ENCODE assay signal across 26 mouse cellular contexts in the genomic region with DNA sequence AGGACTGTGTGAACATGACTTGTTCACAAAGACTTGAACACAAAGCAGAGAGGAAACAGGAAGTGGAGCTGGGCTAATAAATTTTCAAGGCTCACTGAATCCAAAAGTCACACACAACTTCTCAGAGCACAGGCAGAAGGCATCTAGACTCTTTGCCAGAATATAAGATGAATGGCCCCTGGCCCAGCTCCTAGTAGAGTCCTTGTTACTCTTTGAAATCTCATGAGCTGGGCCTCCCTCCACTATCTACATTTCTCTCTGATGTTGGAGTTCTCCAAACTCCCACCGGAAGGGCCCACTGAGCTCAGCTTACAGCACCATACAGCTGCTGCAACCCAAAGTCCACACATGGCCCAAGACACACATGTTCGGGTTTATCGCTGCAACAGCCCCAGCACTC. TPM values are rescaled to one million over a fixed set of nuclear protein-coding genes. Genes with fewer than 3 reads are reported as not detected.
DNase-seq lines count a peak whose midpoint lies in the region; ATAC-seq and TF ChIP-seq lines count a peak whose summit lies in the region.
"Had no signal": no experiment of that assay in that cellular context is flagged by ENCODE, and none has a peak within 500 bp of the region (broad histone marks: within the 10 kb centered on the region; RNA-seq: fewer than 3 reads in every experiment).

No protein-coding gene starts in this region.

- no peak overlapping the region for H3K4me2 ChIP-seq in kidney, embryonic 15.5 days
- no peak overlapping the region for H3K4me2 ChIP-seq in lung, embryonic 16.5 days (ENCODE audit: low read depth, low read length)
- H3K4me2 ChIP-seq: embryonic facial prominence, embryonic 13.5 days; forebrain, embryonic 12.5 days; forebrain, embryonic 15.5 days; heart, embryonic 13.5 days; hindbrain, embryonic 12.5 days; hindbrain, embryonic 15.5 days had no signal

- DNase-seq in adrenal gland, postnatal 36 days: peak; percentile 26 to 27
- DNase-seq in adrenal gland, adult 2 months: no peak
- peak; percentile 61 for DNase-seq in kidney, postnatal 10 days
- DNase-seq in lung, adult 2 months: no peak
- peak; percentile 27 for DNase-seq in A20 (ENCODE audit: low read depth, low spot score)
- DNase-seq: adrenal gland, postnatal 10 days; cerebellum, adult 11-12 months; cerebellum, adult 8-10 months; cerebellum, postnatal 10 days; cerebellum, postnatal 36 days; embryo, embryonic 11 days; gastrocnemius, postnatal 25 days; heart, adult 2 months; heart, postnatal 14 days had no signal

- no peaks in the 10 kb centered on the region for H3K27me3 ChIP-seq in kidney, embryonic 15.5 days
- no peaks in the 10 kb centered on the region for H3K27me3 ChIP-seq in lung, embryonic 16.5 days (ENCODE audit: control insufficient read depth, insufficient read depth, low read depth, low read length)
- H3K27me3 ChIP-seq: embryonic facial prominence, embryonic 13.5 days; forebrain, embryonic 12.5 days; forebrain, embryonic 15.5 days; heart, embryonic 13.5 days; hindbrain, embryonic 12.5 days; hindbrain, embryonic 15.5 days had no signal

- H3K36me3 ChIP-seq in kidney, embryonic 15.5 days: no peaks in the 10 kb centered on the region
- no peaks in the 10 kb centered on the region for H3K36me3 ChIP-seq in lung, embryonic 16.5 days (ENCODE audit: control insufficient read depth, insufficient read depth, low read length)
- H3K36me3 ChIP-seq: embryonic facial prominence, embryonic 10.5 days; embryonic facial prominence, embryonic 13.5 days; forebrain, embryonic 12.5 days; forebrain, embryonic 15.5 days; heart, embryonic 10.5 days; heart, embryonic 13.5 days; hindbrain, embryonic 12.5 days; hindbrain, embryonic 15.5 days had no signal

- no peak for TF ChIP-seq CTCF in lung, adult 2 months (IDR thresholded peaks at IDR 0.05; ENCODE audit: insufficient read depth, low read length)

- H3K4me3 ChIP-seq in kidney, embryonic 15.5 days (replicated peaks): no peak overlapping the region
- no peak overlapping the region for H3K4me3 ChIP-seq in lung, embryonic 16.5 days (ENCODE audit: low read length)
- no peak overlapping the region for H3K4me3 ChIP-seq in lung, adult 2 months (replicated peaks; ENCODE audit: extremely low read depth, low read depth, low read length)
- H3K4me3 ChIP-seq: embryonic facial prominence, embryonic 10.5 days; embryonic facial prominence, embryonic 13.5 days; erythroblast, embryonic 14.5 days; forebrain, embryonic 12.5 days; forebrain, embryonic 15.5 days; heart, adult 2 months; heart, embryonic 10.5 days; heart, embryonic 13.5 days; hindbrain, embryonic 12.5 days; hindbrain, embryonic 15.5 days had no signal

- H3K27ac ChIP-seq in kidney, embryonic 15.5 days: no peak overlapping the region
- H3K27ac ChIP-seq in lung, embryonic 16.5 days (ENCODE audit: low read length): no peak overlapping the region
- H3K27ac ChIP-seq: embryonic facial prominence, embryonic 10.5 days; embryonic facial prominence, embryonic 13.5 days; forebrain, embryonic 12.5 days; forebrain, embryonic 15.5 days; heart, adult 2 months; heart, embryonic 10.5 days; heart, embryonic 13.5 days; hindbrain, embryonic 12.5 days; hindbrain, embryonic 15.5 days had no signal

- H3K9ac ChIP-seq in kidney, embryonic 15.5 days: no peak overlapping the region
- no peak overlapping the region for H3K9ac ChIP-seq in lung, embryonic 16.5 days (ENCODE audit: low read length)
- H3K9ac ChIP-seq: embryonic facial prominence, embryonic 13.5 days; forebrain, embryonic 12.5 days; forebrain, embryonic 15.5 days; heart, embryonic 13.5 days; hindbrain, embryonic 12.5 days; hindbrain, embryonic 15.5 days had no signal

- no peak for TF ChIP-seq POLR2A in lung, adult 2 months (IDR thresholded peaks at IDR 0.05; ENCODE audit: borderline replicate concordance, extremely low read depth, low read depth, low read length)

- H3K4me1 ChIP-seq in kidney, embryonic 15.5 days: 0 out of 2 replicates have a peak, but pooled peaks cover 5% of the 10 kb centered on the region
- no peaks in the 10 kb centered on the region for H3K4me1 ChIP-seq in lung, embryonic 16.5 days (replicated peaks; ENCODE audit: control insufficient read depth, insufficient read depth, low read length)
- H3K4me1 ChIP-seq in lung, adult 2 months (ENCODE audit: control insufficient read depth, insufficient read depth, low read length): 0 out of 2 replicates have a peak, but pooled peaks cover 2% of the 10 kb centered on the region
- H3K4me1 ChIP-seq: embryonic facial prominence, embryonic 13.5 days; forebrain, embryonic 12.5 days; forebrain, embryonic 15.5 days; heart, embryonic 10.5 days; heart, embryonic 13.5 days; hindbrain, embryonic 12.5 days; hindbrain, embryonic 15.5 days had no signal

- no peak for ATAC-seq in kidney, embryonic 15.5 days (replicated peaks; ENCODE audit: low FRiP score)
- peak; percentile 17; the same call in 1 of the 2 replicates for ATAC-seq in lung, embryonic 16.5 days (ENCODE audit: low read depth)
- ATAC-seq: CD4-positive, CD25-positive, alpha-beta regulatory T cell, adult 4 months; forebrain, embryonic 15.5 days had no signal

- no peaks in the 10 kb centered on the region for H3K9me3 ChIP-seq in kidney, embryonic 15.5 days (replicated peaks)
- no peaks in the 10 kb centered on the region for H3K9me3 ChIP-seq in lung, embryonic 16.5 days (ENCODE audit: control insufficient read depth, low read length)
- H3K9me3 ChIP-seq: embryonic facial prominence, embryonic 10.5 days; embryonic facial prominence, embryonic 13.5 days; forebrain, embryonic 12.5 days; forebrain, embryonic 15.5 days; heart, embryonic 10.5 days; heart, embryonic 13.5 days; hindbrain, embryonic 12.5 days; hindbrain, embryonic 15.5 days had no signal

- 80% methylated on average over 3 of the region's 3 CpGs for WGBS in kidney, embryonic 15.5 days
- 73% methylated on average over 3 of the region's 3 CpGs for WGBS in lung, embryonic 16.5 days
- WGBS in lung, adult 2 months: 84% methylated on average over 3 of the region's 3 CpGs

RNA-seq across cellular contexts. Expression of a gene that starts 30.2 kb away (rescaled TPM):
- total RNA-seq in adrenal gland, postnatal 36 days (2021): 10 to 100 TPM; 64.4 to 73.4 TPM
- total RNA-seq in adrenal gland, adult 2 months (2021): 10 to 100 TPM; 53.6 to 63.5 TPM
- 29.4 and 125 TPM in 2 replicates for polyA plus RNA-seq in adrenal gland, adult 2 months (2012; rRNA removed)
- polyA plus RNA-seq in kidney, embryonic 15.5 days (2015; fragmentation: Nextera tagmentation; extraction: Ambion mirVana): 84.9 and 86.8 TPM in 2 replicates
- polyA plus RNA-seq in lung, embryonic 16.5 days (2015; fragmentation: Nextera tagmentation; extraction: Ambion mirVana): 68.8 and 73.1 TPM in 2 replicates
- polyA plus RNA-seq in lung, adult 2 months (2012; rRNA removed): 35.6 and 57.4 TPM in 2 replicates

Comparison
In these comparisons a context has a peak if more than half of its experiments do, and no peak if none do; other contexts are left out.
1. DNase-seq: peak in adrenal gland, postnatal 36 days (2 of 2), kidney, postnatal 10 days (single experiment) and A20 (single experiment); none in adrenal gland, adult 2 months (single experiment) and lung, adult 2 months (single experiment).